Mouse (Mus musculus) brown adipose tissue, adult 24 weeks (tissue): ENCODE results near the gene Defb7. TPM values are rescaled to one million over a fixed set of nuclear protein-coding genes. Genes with fewer than 3 reads are reported as not detected.

Experiments
- H3K27ac ChIP-seq: fragments of 200-500 bp; replicated peaks from 2 replicates; pipeline ENCODE4 v1.5.1; 2012; ENCODE audit warnings: low read depth, mild to moderate bottlenecking, low read length
- H3K4me1 ChIP-seq: fragments of 200-500 bp; 2 replicates; pipeline ENCODE4 v1.6.1; 2012; ENCODE audit warnings: low read length, mixed read lengths; ENCODE audit not compliant: control insufficient read depth, insufficient read depth, insufficient read length
- H3K4me3 ChIP-seq: fragments of 200-500 bp; 2 replicates; pipeline ENCODE4 v1.5.1; 2012; ENCODE audit warnings: low read depth, mild to moderate bottlenecking, low read length, moderate library complexity; ENCODE audit not compliant: insufficient read depth
- polyA plus RNA-seq: library from polyadenylated mRNA; stranded (reverse); fragments of >200 nt; gene quantifications from 2 replicates; pipeline ENCODE4 v1.2.4, GENCODE M21; 2012; ENCODE audit not compliant: missing spikeins, insufficient read depth, insufficient read length

The Defb7 gene
- polyA plus RNA-seq = not detected in 2 replicates

- Histone ChIP-seq H3K4me3 (no peak within 1 kb of the TSS), H3K27ac (no peak within 1 kb of the TSS), H3K4me1 (no peaks in the 10 kb centered on the region)
Observed at GRCm38 (mm10) chr8:19494797-19495196, at the start of gene Defb7. TSS of gene Defb7 (plus strand) at chr8:19495097.

- no peak overlapping the region for H3K4me3 ChIP-seq
Observed at GRCm38 (mm10) chr8:19446378-19446777, 48.5 kb upstream of the Defb7 start.

GRCm38 (mm10) chr8:19461355-19461754 lies 33.5 kb upstream of the Defb7 start:
- Histone ChIP-seq H3K27ac (no peak overlapping the region), H3K4me1 (no peaks in the 10 kb centered on the region), H3K4me3 (no peak overlapping the region)

More at GRCm38 (mm10) chr8:19446378-19446777, 48.5 kb upstream of the Defb7 start:
- H3K4me1 ChIP-seq = no peaks in the 10 kb centered on the region
- no peak overlapping the region for H3K27ac ChIP-seq

DNA sequence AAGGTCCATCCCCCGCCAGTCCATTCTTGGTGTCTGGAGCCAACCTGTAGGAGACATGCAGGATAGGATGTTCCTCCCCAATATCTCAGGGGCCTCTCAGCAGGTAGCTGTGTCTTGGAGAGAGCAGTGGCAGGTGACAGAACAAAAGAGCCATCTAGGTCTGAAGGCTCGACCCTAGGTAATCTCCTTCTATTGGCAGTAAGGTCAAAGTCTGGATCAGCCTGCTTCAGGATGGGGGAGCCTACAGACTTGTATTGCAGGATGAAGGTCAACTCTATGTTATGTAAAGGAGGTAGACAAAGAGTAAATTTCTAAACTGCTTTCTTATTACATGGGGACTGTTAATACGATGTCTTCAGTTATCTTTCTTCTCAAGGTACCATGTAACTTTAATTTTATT lies 25.9 kb upstream of the Defb7 start:
- H3K4me1 ChIP-seq = no peaks in the 10 kb centered on the region
- H3K27ac ChIP-seq = no peak overlapping the region
- no peak overlapping the region for H3K4me3 ChIP-seq

DNA sequence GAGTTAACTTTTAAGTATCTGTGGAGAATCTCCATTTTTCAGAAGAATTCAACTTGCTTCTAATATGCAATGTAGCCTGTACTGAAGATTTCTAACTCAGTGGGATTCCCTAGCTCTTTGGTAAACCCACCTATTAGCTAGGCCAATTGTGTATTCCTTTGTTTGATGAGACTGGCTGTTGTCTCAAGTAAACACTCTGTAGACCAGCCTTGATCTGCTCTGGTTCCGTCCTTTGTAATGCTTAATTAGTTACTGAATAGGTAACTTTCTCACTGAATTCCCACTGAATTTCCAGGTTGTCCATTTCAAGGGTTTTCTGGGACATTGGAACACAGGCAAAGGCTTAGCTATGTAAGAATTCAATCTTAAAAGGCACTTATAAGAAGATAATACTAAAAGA lies 5.6 kb downstream of the Defb7 start:
- Histone ChIP-seq H3K4me1 (no peaks in the 10 kb centered on the region), H3K4me3 (no peak overlapping the region), H3K27ac (no peak overlapping the region)

- H3K27ac ChIP-seq = no peak overlapping the region
- no peaks in the 10 kb centered on the region for H3K4me1 ChIP-seq
- H3K4me3 ChIP-seq = no peak overlapping the region
Observed at GRCm38 (mm10) chr8:19535195-19535829, 40.4 kb downstream of the Defb7 start.

GRCm38 (mm10) chr8:19540376-19540775 lies 45.5 kb downstream of the Defb7 start:
- no peak overlapping the region for H3K4me3 ChIP-seq
- no peaks in the 10 kb centered on the region for H3K4me1 ChIP-seq
- no peak overlapping the region for H3K27ac ChIP-seq

Other genes starting within 250 kb of the Defb7 start
- not detected in 2 replicates for gene Defb5, start 247.5 kb upstream of the Defb7 start, polyA plus RNA-seq
- not detected in 2 replicates for gene Defb3, start 201.7 kb upstream of the Defb7 start, polyA plus RNA-seq
- not detected in 2 replicates for gene Defb8, start 47.5 kb upstream of the Defb7 start, polyA plus RNA-seq
- not detected in 2 replicates for gene 4930467E23Rik, start 234.5 kb downstream of the Defb7 start, polyA plus RNA-seq